Mouse (Mus musculus) erythroblast, embryonic 14.5 days (primary cell): Measurements from ENCODE around the gene Heatr1.

Source experiments
- GATA1 ChIP-seq: IDR thresholded peaks from 2 replicates; pipeline ENCODE4 v1.6.1; 2012; ENCODE audit warnings: low read length, inconsistent platforms, mixed read lengths
- TAL1 ChIP-seq: IDR thresholded peaks from 3 replicates; pipeline ENCODE4 v1.6.1; 2012; ENCODE audit warnings: low read length, inconsistent platforms, mixed read lengths

DNA sequence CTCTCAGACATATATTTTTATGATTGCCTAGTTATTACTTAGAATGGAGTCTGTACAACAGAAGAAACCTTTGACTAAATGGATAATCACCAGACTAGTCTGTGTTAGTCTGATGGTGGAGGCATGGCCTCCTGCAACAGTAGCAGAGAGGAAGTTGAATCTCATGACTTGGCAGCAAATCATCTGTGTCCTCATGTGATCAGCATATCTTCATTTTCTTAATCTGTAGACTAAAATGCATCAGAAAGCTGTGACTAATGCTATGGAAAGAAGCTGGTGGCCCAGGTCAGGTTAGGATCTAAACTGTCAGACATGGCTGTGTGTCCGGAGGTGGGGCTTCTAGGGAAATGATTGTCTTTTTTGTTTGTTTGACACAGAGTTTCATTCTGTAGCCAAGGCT, 73.7 kb downstream of the Heatr1 start:
- TF ChIP-seq GATA1 (no peak), TAL1 (no peak)
